Mouse (Mus musculus) Patski (cell line): ENCODE results near the gene Nipsnap3a. TPM values are rescaled to one million over a fixed set of nuclear protein-coding genes. Genes with fewer than 3 reads are reported as not detected.
A peak's percentile ranks its signal among the peaks of the same experiment; 100 is the strongest.

Experiments
- ATAC-seq: fragments of 100-300 bp; one replicate; pipeline ENCODE4 v1.8.0; 2021
- CTCF ChIA-PET: fragments of 350-600 bp; sonication (Branson Sonifier 250); formaldehyde crosslinking; loops from one replicate; lab custom pipeline; 2022; ENCODE audit warnings: inconsistent platforms; lab: Charles Lee
- POLR2A ChIA-PET: fragments of 350-600 bp; sonication (Branson Sonifier 250); formaldehyde crosslinking; loops from one replicate; lab custom pipeline; 2022; ENCODE audit warnings: antibody characterized with exemption, inconsistent platforms; lab: Charles Lee
- DNase-seq: peaks from one replicate; pipeline ENCODE4 v3.0.0-alpha.2; 2011; ENCODE audit warnings: low read depth, low spot score
- H3K27me3 ChIP-seq: fragments of 371-371 bp; one replicate; pipeline ENCODE4 v1.5.1; 2021
- CTCF ChIP-seq: fragments of 100-300 bp; IDR thresholded peaks from one replicate; pipeline ENCODE4 v1.5.1; 2021
- in situ Hi-C: fragments of 300-500 bp; cut with MboI; formaldehyde crosslinking; loops from 3 replicates; pipeline ENCODE4 v1.11.1; 2018; ENCODE audit warnings: low pct_unique_long_range_greater_than_20kb, mixed read lengths
- polyA plus RNA-seq: library from polyadenylated mRNA; unstranded; gene quantifications from one replicate; pipeline ENCODE4 v1.2.3, GENCODE M21; 2021

Gene Nipsnap3a
- polyA plus RNA-seq, 1 experiment from 2014 or later: not detected

DNA sequence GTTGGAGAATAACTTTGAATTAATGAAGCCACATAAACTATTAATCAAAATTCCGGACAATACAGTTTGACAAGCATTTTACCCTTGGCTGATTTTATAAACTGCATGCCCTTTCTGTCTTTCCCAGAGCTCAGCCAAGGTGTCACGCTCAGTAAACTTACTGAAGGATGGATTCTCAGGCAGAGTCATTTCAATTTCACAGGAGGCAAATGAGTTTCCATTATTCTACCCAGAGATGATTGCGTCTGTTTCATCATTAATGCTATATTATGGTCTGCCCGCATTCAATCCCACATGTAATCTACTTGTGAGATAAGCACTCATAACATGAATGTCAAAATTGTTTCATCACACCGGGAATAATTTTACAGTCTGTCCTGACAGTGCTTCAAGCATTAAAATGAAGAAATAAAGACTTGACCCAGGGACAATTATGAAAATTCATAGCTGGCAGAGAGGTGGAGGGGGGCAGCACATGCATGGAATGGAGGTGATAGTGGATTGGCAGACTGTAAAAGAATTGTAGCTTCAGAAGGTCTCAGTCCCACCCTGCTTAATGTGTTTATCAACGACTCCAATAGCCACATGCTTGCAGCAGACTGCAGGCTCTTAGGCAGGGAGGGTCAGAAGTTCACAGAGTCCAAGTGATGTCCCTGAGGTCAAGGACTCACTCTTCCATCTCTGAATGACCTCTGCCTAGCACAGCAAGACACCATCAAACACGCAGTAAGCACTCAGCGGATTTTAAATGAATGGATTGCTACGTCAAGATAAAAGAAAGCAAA is 57.4 kb downstream of the Nipsnap3a start:
- CTCF ChIA-PET: no interaction called here
- peak; percentile 31 for ATAC-seq
- no peak for TF ChIP-seq CTCF
- peak; percentile 47 for DNase-seq
- POLR2A ChIA-PET: no interaction called here
- in situ Hi-C loops: no loop called here
- H3K27me3 ChIP-seq: no peaks in the 10 kb centered on the region

Other genes with a start within 250 kb of the Nipsnap3a start
- not detected for gene Olfr275, start 174.7 kb upstream of the Nipsnap3a start, polyA plus RNA-seq
- gene Olfr273, start 130.0 kb upstream of the Nipsnap3a start, polyA plus RNA-seq: not detected
- not detected for gene Olfr272, start 70.1 kb upstream of the Nipsnap3a start, polyA plus RNA-seq
- gene Olfr270, start 24.7 kb upstream of the Nipsnap3a start, polyA plus RNA-seq: not detected
- gene Nipsnap3b, start 22.6 kb downstream of the Nipsnap3a start, polyA plus RNA-seq: 30.7 TPM
- 78.1 TPM for gene Abca1, start 170.6 kb downstream of the Nipsnap3a start, polyA plus RNA-seq